Mouse (Mus musculus) adrenal gland, postnatal 25 days (tissue): Measurements from ENCODE around the gene Polr1c. TPM values are rescaled to one million over a fixed set of nuclear protein-coding genes. Genes with fewer than 3 reads are reported as not detected.
A peak's percentile ranks its signal among the peaks of the same experiment; 100 is the strongest.

Experiments
- DNase-seq: peaks from one replicate; pipeline ENCODE4 v3.0.0; 2021; ENCODE audit warnings: mixed read lengths
- long read RNA-seq: library from polyadenylated mRNA; stranded (forward); transcript quantifications from one replicate; pipeline ENCODE4 v2.0.0, GENCODE M21; 2021
- total RNA-seq: library from RNA; stranded (reverse); gene quantifications from 2 replicates; pipeline ENCODE4 v1.2.3, GENCODE M21; 2021

Polr1c gene
- total RNA-seq = 96.4 and 123 TPM in 2 replicates
- long read RNA-seq, transcript Polr1c-201 (9 exons, 1,314 nt) = major isoform, 57 of 84 reads
- long read RNA-seq, partial matches to known transcripts = 7 of 84 reads
- long read RNA-seq, other reads (novel, unspliced or antisense) = 18 of 84 reads

DNA sequence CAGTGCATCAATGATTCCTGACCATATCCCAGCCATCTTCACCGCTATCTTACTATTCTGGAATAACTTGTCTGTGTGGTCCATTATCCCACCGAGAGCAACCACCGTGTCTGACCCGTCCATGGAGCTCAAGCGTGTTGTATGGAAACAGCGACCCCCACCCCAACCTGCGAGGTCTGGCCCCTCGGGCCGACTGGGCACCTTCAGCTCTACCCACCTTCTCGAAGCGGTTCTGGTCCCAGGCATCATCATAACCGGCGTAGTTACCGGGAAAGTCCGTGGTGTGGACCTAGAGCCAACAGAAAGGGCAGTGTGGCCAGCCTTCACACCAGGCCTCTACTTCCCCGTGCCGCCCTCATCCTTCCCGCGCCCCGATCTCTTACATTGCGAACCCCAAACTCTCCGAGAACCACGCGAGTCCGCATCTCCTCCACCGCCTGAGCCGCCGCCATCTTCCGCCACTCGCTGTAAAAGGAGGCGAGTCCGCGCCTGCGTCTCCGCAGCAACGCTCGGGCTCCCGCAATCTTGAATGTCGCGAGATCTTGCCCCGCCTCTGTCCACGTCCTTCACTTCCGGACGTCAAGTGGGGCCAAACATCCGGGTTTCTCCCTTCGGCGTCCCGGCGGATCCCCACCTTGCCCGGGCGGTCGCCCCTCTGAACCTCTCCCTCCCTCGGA, at the start of gene Polr1c, which contains the start of gene Yipf3:
Gene Polr1c (minus strand): TSS at position 543 of the 677 bp plus-strand sequence.
Gene Yipf3 (plus strand): TSS at position 569 of the 677 bp plus-strand sequence.
- DNase-seq = peak; percentile 95

DNA sequence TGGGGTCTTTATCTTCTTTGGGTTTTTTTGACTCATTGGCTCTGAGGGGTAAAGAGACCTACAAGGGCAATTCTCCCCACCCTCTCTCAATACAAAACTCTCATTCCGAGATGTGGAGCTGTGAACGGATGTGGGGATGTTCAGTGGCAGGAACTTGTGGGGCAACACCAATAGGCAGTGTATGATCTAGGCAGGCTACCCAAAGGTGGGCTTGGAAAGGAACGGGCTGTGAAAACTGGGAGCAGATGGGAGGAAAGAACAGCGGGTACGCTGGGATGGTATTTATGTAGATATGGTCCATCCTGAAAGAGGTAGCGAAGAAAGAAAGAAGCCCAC, 49.1 kb upstream of the Polr1c start:
- no peak for DNase-seq

DNA sequence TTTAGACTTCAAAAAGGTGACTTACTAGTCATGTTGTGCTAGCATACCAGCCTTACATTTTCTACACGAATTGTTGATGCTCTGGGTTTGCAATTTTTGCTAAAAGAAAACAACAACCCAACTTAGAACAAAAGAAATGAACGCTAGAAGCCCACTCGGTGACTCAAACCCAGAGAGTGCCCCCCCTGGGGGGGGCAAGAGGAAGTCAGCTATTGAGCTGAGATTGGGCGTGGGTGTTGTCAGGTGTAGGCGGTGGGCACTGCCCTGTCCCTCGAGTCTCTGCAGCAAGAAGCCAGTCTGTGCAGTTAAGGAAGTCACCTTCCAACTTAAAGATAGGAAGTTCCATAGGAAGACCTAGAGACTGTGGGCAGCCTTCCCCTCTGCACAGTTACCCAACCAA, 48.7 kb upstream of the Polr1c start:
- DNase-seq = no peak

DNA sequence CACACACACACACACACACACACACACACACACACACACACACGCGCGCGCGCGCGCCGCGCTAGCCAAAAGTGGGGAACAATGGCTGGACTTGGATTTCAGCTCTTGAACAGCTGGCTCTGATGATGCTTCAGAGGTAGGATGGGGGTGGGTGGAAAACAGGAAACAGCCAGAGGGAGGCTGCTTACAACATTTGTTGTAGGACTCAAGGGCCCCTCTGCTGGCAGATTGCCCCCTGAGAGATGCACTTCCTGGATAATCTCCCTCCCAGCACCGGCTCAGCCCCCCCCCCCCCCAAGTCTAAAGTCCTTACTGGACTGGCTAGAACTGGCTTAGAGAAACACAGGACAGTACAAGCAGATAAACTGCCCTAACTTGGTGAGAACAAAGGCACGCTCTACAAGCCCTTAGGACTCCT, 39.8 kb upstream of the Polr1c start:
- peak; percentile 46 for DNase-seq

DNA sequence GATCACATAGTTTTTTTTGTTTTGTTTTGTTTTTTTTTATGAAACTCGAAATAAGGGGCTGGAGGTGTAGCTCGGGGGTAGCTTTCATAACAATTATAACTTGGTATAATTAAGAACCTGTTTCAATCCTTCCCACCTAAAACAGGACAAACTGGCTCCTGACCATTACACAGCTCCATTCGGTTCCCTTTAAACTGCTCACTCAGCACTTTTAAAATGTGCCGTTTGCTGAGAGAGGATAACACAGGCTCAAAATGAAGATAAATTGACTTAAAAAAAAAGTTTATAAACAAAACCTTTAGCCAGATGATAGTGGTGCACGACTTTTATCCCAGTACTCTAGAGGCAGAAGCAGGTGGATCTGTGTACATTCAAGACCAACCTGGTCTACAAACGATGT, 37.6 kb upstream of the Polr1c start:
- DNase-seq = no peak

DNA sequence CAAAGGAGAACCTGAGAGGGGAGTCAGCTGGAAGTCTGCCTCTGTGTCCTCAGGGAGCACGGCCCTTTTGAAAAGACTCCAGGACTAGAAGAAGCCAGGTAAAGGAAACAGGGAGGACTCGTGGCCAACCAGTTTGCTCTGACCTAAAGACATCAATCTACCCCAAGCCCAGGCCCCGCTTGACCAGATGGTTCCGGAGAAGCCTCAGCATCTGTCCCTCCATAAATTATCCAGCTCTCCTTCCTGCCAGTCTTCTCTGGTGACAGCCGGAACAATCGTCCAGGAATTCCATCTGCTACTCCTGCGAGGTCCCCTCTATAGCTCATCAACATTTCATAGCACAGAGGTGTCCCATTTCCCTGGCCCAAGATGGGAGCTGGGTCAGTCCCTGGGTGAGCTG, 36.8 kb upstream of the Polr1c start:
- DNase-seq = no peak

DNA sequence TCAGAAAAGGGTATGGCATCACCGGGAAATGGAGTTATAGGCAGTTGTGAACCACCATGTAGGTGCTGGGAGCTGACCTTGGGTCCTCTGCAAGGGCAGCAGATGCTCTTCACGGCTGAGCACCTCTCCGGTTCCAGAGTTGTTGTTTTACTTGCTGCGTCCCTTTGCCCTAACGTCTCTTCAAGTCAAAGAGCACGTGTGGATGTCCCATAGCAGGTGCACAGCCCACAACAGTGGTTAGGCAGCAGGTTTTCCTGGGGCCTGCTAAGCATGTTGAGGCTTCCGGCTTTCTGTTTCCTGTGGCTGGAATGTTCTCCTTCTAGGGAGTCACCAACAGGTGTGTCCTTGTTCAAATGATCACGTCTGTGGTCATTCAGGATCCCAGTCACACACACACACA, 36.1 kb upstream of the Polr1c start:
- no peak for DNase-seq

DNA sequence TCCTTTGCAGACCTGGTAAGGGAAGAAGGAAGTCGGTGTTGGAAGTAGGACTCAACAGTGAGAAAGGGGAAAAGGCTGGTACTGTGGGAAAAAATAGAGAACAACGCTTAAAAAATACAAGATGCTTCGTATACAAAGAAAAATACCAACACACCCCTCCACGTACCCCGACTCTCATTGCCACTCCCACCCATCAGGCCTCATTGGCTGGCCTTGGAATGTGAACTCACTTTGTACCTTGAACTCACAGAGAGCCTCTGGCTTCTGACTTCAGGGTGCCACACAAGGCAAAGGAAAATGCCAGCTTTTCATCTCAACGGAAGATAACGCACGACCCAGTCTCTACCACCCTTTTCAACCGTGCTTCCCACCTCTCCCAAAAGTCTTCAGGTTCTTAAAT, 35.3 kb upstream of the Polr1c start:
- DNase-seq = no peak

DNA sequence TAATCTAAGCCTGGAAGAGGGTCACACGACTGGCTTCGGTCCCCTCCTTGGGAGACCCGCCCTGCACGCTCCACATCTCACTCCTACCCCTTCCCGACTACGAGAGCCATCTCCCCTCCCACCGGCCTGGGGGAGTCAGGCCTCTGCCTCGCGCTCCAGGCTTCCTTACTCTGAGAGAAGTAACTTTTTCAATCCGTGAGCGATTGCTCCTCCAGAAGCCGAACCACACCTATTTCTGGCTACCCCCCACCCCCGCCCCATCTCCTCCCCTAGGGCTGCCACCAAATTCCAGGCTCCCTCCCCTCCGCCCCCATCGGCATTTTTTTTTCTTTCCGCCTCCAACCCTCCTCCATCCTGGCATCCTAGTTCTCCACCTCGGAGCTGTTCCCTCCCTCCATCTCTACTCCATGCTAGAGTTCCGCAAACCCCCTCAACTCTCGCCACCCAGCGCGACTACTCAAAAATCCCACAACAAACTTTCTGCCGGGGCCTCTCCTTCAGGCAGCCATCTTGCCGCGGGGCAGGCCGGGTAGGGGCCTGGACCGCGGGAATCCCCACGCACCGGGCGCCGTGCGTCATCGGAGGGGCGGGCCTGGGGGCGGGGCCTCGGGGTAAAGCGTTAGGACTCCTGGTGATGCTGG, 34.7 kb upstream of the Polr1c start, which contains the start of gene Tjap1:
Gene Tjap1 (minus strand): TSS at position 544 of the 641 bp plus-strand sequence.
- peak; percentile 92 for DNase-seq

DNA sequence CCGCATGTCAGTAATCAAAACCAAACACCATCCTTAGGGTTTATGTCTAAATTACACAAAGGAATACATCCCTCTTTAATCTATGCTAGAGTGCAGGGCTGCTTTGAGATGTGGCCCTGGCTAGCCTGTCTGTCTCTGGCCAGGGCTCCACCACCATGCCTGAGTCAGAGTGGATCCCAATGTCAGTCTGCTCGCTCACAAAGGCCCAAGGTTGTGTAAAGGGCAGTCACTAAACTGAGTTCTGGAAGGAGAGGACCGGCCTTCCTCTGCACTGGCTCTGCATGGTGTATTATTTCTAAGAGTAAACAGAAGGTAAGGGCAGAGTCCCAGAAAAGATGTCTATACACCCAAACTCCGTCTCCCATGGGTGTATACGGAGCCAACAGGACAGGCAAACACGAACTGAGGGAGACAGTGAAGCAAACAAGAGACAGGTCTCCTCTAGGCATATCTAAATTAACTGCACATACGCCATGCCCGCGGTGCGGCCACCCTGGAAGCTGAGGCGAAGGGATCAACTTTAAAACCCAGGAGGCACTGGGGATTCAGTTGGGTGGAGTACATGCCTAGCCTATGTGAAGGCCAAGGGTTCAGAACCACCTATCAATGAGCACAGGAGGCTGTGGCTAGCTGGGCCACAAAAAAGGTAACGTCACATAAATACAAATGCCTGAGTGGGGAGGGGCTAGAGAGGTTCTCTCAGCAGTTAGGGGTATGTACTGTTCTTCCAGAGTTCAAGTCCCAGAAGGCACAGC, 30.3 kb upstream of the Polr1c start:
- DNase-seq = peak; percentile 46

DNA sequence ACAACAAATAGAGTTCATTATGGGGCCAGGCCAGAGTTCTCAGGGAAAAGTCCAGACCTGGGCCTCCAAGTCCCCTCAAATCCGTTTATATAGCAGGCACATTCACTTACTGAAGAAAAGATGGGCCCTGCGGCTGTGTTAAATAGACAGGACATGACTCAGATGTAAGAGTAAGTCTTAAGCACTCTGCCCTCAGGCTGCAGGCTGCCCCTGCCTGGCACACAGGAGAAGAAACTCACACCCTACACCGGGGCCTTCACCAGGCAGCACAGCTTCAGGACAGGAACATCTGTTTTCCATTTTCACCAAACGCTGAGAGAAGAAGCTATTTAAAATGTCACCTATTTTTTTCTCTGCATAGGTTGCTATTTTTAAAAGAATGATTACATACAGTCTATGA, 29.7 kb upstream of the Polr1c start:
- no peak for DNase-seq

DNA sequence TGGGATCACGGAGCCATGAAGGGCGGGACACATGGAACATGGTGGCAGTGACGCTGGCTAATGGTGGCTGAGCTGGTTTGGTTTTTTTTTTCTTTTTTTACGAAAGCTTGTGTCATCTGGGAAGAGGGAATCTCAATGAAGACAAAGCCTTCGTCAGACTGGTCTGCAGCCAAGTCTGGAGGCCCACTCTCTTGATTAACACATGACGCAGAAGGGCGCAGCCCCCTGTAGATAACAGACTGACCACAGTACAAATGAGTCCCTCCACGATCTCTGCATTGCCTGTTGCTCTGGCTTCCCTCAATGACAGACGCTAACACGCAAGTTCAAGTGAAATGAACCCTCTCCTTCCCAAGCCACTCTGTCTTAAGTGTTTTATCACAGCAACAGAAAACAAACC, 27.7 kb upstream of the Polr1c start:
- DNase-seq = no peak

DNA sequence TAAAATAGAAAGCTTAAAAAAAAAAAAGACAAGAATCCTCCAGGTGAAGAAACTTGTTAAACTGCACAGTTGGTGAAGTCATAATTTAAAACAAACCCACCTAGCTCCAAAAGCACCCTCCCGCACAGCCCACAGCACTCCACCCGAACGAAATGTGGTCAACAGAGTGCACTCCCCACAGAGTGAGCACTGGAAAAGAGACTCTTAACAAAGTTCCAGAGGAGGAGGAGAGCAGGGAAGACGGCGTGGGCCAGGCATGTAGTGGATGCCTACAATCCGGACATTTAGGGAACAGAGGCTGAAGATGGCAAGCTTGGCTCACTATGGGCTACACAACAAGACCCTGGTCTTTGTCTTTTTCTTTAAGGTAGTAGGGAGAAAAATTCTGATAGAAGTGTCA, 27.2 kb upstream of the Polr1c start:
- no peak for DNase-seq

DNA sequence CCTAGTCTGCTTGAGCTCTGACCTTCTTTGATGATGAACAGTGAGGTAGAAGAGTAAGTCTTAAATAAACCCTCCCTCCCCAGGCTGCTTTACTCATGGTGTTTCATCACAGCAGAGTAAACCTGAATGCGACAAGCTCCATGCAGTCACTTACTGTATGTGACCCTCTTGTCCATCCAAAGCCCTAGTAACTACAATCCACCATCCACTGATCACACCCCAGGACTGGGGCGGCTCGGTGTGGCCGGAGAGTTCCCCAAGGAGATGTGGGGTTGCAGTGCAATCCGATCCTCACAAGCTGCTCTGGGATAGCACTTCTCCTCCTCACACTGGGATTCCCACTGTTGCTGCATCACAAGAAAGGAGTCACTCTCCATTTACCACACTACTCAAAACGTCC, 26.6 kb upstream of the Polr1c start:
- DNase-seq = no peak

DNA sequence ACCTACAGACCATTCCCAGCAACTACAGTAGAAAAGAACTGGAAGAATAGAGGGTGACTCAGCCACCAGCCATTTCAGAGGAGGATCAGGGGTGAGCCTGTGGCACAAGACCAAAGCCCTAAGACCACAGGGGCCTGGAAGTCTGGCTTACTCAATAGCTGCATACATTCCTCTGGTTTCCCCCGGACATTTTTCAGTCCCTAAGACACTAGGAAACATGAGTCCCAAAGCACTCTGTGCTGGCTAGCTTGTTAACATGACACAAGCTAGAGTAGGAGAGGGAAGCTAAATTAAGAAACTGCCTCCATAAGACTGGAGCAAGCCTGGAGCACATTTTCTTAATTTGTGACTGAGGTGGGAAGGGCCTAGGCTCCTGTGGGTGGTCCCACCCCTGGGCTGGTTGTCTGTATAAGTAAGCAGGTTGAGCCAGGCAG, 26.0 kb upstream of the Polr1c start:
- no peak for DNase-seq

DNA sequence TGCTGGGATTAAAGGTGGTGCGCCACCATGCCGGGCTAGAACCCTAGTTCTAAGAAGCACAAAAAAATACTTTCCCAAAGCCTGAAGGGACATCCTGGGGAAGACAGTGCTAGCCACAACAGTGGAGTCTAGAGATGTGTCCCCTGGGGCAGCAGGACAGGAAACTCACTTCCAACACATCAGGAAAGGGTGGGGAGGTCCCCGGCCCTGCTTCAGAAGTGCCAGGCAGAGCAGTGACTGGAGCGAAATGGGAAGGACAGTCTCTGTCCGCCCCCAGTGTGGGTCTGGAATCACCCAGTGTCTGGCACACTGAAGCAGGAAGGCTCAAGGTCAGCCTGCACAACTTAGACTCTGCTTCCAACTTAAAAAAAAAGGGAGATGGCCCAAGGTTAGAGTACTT, 24.8 kb upstream of the Polr1c start:
- peak; percentile 60 for DNase-seq

DNA sequence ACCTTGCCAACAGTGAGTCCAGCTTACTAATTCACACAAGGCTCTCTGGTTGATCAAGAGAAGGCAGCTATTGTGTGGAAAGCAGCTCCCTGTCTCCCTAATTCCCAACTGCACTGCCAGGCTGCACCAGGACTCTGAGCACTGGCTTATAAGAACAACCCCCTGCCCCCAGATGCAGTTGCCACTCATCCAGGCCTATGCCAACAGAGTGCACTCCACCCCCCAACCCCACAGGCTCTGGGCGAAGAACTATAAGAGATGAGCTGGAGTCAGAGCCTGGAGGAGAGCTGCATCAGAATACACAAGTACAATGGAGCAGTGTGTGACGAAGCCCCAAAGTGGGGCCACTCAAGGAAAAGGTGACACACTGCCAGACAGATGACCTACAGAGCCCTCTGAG, 24.2 kb upstream of the Polr1c start:
- no peak for DNase-seq

DNA sequence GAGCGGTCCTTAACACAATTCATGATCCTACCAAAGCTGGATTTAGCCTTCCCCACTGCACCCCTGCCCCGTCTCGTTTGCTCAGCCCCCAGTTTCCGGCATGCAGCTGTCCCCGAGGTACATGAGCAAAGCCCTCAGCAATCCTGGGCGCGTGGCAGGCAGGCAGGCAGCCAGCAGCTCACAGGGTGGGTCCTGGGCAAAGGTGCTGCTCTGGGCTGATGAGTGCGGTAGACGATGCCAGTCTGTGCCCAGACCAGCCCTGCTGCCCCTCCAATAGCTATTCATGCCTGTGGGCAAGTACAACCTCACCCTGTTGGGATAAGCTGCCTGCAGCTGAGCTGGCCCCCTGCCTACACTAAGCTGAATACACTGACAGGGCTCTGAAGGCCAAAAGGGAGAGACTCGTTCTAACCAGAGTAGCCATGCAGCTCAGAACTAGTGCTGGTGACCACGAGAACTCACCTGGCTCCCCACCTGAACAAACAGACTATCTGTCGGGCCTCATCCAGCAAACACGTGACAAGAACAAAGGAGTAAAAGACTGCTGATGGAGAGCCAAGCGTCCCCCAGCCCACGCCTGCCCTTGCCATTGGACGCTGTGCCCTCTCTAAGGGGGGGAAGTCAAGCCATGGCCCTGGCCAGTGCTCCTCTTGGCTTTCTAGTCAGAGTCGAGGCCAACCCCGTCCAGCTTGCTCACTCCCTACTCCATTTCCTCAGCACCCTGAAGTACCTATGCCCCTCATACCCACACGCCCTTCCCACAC, 22.1 kb upstream of the Polr1c start:
- DNase-seq = no peak

DNA sequence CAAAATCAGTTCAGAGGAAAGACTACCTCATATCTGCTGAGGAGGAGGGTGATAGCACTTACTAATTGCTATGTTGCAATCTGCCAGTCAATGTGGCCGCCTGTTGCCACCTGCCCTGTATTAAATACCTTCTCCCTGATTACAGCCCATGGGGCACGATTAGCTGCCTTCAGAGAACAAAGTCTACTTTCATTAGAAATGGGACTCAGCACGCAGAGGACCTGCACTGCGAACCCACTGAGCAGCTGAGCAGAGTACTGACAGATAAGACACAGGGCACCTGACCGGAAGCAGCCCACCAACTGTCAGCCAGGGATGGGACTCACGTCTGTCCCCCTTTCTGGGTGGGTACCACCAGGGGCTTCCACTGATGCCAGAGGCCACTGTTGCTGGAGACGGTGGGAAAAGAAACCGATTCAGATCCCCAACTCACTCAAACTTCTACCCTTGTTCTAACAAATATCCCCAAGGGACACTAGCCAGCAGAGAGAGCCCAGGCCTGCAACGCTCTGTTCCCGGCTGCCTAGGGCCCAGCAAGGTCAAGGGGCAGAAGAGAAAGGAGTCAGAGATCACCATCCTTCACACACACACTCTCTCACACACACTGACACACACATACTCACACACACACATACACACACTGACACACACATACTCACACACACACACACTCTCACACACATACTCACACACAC, 20.3 kb upstream of the Polr1c start:
- no peak for DNase-seq

DNA sequence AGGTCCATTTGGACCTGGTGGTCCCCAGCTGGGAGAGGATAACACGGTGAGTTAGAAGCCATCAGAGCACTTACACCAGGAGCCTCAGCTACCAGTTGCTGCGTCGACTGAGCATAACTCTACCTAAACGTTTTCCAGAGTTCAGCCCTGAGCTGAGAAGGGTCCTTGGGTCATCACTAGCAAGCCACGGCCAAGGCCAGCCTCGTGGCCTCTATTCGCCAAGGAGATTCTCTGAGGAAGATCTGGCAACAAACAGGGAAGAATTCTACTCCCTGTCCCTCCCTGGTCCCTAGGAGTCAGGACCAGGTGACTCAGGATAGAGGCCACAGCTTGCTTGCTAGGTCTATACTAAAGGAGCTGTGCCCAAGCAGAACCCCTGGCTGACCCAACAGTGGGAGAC, 19.7 kb upstream of the Polr1c start:
- no peak for DNase-seq

DNA sequence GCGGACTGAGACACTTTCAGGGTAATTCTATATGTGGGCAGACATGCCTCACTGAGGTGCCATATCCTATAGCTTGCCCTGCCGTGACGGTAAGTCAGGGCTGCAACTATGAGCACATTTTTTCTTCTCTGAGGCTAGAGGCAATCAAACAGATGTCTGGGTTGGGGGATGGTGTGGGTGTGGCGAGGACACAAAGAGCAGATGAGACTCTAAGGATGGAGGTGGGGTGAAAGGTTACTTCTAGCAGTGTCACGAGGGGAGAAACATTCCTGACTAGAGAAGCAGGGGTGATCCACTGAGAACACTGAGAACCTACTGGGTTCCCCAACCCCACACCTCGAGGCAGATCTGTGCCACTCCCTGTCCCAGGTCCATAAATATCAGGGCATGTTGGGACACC, 19.1 kb upstream of the Polr1c start:
- DNase-seq = no peak
